Mouse (Mus musculus): ENCODE measurements around the gene Clptm1. TPM values are rescaled to one million over a fixed set of nuclear protein-coding genes. Genes with fewer than 3 reads are reported as not detected.

The Clptm1 gene
- polyA plus RNA-seq, 1 experiment from 2014 or later = 70.6 TPM

- ATAC-seq = peak; percentile 25
- Histone ChIP-seq H3K9ac (ENCODE audit: low read depth, low read length) (peak overlapping the region; percentile 98), H3K36me3 (ENCODE audit: control insufficient read depth, insufficient read depth) (peaks cover 15% of the 10 kb centered on the region; the same call in 1 of the 2 replicates), H3K4me2 (replicated peaks; ENCODE audit: low read depth) (peak overlapping the region; percentile 83), H3K4me3 (ENCODE audit: low read depth, low read length) (peak overlapping the region; percentile 99), H3K27me3 (replicated peaks; ENCODE audit: control insufficient read depth, insufficient read depth, low read length) (no peaks in the 10 kb centered on the region), H3K9me3 (ENCODE audit: control insufficient read depth) (no peaks in the 10 kb centered on the region), H3K4me1 (replicated peaks; ENCODE audit: control insufficient read depth, insufficient read depth, low read length) (peaks cover 10% of the 10 kb centered on the region; the same call in 1 of the 2 replicates), H3K27ac (ENCODE audit: low read depth, low read length) (peak overlapping the region; percentile 91)
- no peak for TF ChIP-seq CTCF (IDR thresholded peaks at IDR 0.05; ENCODE audit: low read depth)
- under 1% methylated on average over 36 of the region's 37 CpGs for WGBS
Observed at GRCm38 (mm10) chr7:19664455-19664954, 328 bp downstream of the Clptm1 start.

- 10% methylated on average over 8 of the region's 8 CpGs for WGBS
- peak overlapping the region; percentile 99 for H3K4me3 ChIP-seq (ENCODE audit: low read depth, low read length)
- ATAC-seq = no peak
- peak overlapping the region; percentile 98 for H3K9ac ChIP-seq (ENCODE audit: low read depth, low read length)
- H3K27ac ChIP-seq (ENCODE audit: low read depth, low read length) = no peak overlapping the region
- H3K4me2 ChIP-seq (replicated peaks; ENCODE audit: low read depth) = peak overlapping the region; percentile 83
- H3K4me1 ChIP-seq (replicated peaks; ENCODE audit: control insufficient read depth, insufficient read depth, low read length) = peaks cover 10% of the 10 kb centered on the region; the same call in 1 of the 2 replicates
- H3K27me3 ChIP-seq (replicated peaks; ENCODE audit: control insufficient read depth, insufficient read depth, low read length) = no peaks in the 10 kb centered on the region
- no peak for TF ChIP-seq CTCF (IDR thresholded peaks at IDR 0.05; ENCODE audit: low read depth)
- no peaks in the 10 kb centered on the region for H3K9me3 ChIP-seq (ENCODE audit: control insufficient read depth)
- peaks cover 15% of the 10 kb centered on the region; the same call in 1 of the 2 replicates for H3K36me3 ChIP-seq (ENCODE audit: control insufficient read depth, insufficient read depth)
Observed at GRCm38 (mm10) chr7:19663940-19664339, 893 bp downstream of the Clptm1 start.

- H3K9ac ChIP-seq (ENCODE audit: low read depth, low read length) = no peak overlapping the region
- no peak overlapping the region for H3K4me2 ChIP-seq (replicated peaks; ENCODE audit: low read depth)
- no peak overlapping the region for H3K4me3 ChIP-seq (ENCODE audit: low read depth, low read length)
- 98% methylated on average over 2 of the region's 2 CpGs for WGBS
- peaks cover 69% of the 10 kb centered on the region for H3K36me3 ChIP-seq (ENCODE audit: control insufficient read depth, insufficient read depth)
- no peak for ATAC-seq
- TF ChIP-seq CTCF (IDR thresholded peaks at IDR 0.05; ENCODE audit: low read depth) = no peak
- H3K9me3 ChIP-seq (ENCODE audit: control insufficient read depth) = no peaks in the 10 kb centered on the region
- H3K27me3 ChIP-seq (replicated peaks; ENCODE audit: control insufficient read depth, insufficient read depth, low read length) = no peaks in the 10 kb centered on the region
- no peaks in the 10 kb centered on the region for H3K4me1 ChIP-seq (replicated peaks; ENCODE audit: control insufficient read depth, insufficient read depth, low read length)
- H3K27ac ChIP-seq (ENCODE audit: low read depth, low read length) = no peak overlapping the region
Observed at GRCm38 (mm10) chr7:19652614-19653013, 12.2 kb downstream of the Clptm1 start.

GRCm38 (mm10) chr7:19651063-19651786 lies 13.6 kb downstream of the Clptm1 start:
- Histone ChIP-seq H3K4me3 (ENCODE audit: low read depth, low read length) (no peak overlapping the region), H3K27ac (ENCODE audit: low read depth, low read length) (no peak overlapping the region)
- TF ChIP-seq CTCF (IDR thresholded peaks at IDR 0.05; ENCODE audit: low read depth) = no peak

GRCm38 (mm10) chr7:19641223-19641622 lies 23.6 kb downstream of the Clptm1 start:
- WGBS = 96% methylated on average over 4 of the region's 4 CpGs
- H3K27me3 ChIP-seq (replicated peaks; ENCODE audit: control insufficient read depth, insufficient read depth, low read length) = no peaks in the 10 kb centered on the region
- no peak overlapping the region for H3K4me2 ChIP-seq (replicated peaks; ENCODE audit: low read depth)
- H3K4me1 ChIP-seq (replicated peaks; ENCODE audit: control insufficient read depth, insufficient read depth, low read length) = no peaks in the 10 kb centered on the region
- peaks cover 99% of the 10 kb centered on the region for H3K36me3 ChIP-seq (ENCODE audit: control insufficient read depth, insufficient read depth)
- H3K9me3 ChIP-seq (ENCODE audit: control insufficient read depth) = no peaks in the 10 kb centered on the region
- H3K4me3 ChIP-seq (ENCODE audit: low read depth, low read length) = no peak overlapping the region
- no peak for TF ChIP-seq CTCF (IDR thresholded peaks at IDR 0.05; ENCODE audit: low read depth)
- no peak overlapping the region for H3K27ac ChIP-seq (ENCODE audit: low read depth, low read length)
- H3K9ac ChIP-seq (ENCODE audit: low read depth, low read length) = no peak overlapping the region
- no peak for ATAC-seq

More at GRCm38 (mm10) chr7:19651063-19651786, 13.6 kb downstream of the Clptm1 start:
- H3K9me3 ChIP-seq (ENCODE audit: control insufficient read depth) = no peaks in the 10 kb centered on the region
- no peak for ATAC-seq
- no peaks in the 10 kb centered on the region for H3K4me1 ChIP-seq (replicated peaks; ENCODE audit: control insufficient read depth, insufficient read depth, low read length)
- H3K4me2 ChIP-seq (replicated peaks; ENCODE audit: low read depth) = no peak overlapping the region
- H3K9ac ChIP-seq (ENCODE audit: low read depth, low read length) = no peak overlapping the region
- peaks cover 79% of the 10 kb centered on the region for H3K36me3 ChIP-seq (ENCODE audit: control insufficient read depth, insufficient read depth)
- whole genome bisulfite sequencing = 72% methylated on average over 6 of the region's 6 CpGs
- no peaks in the 10 kb centered on the region for H3K27me3 ChIP-seq (replicated peaks; ENCODE audit: control insufficient read depth, insufficient read depth, low read length)

GRCm38 (mm10) chr7:19635074-19635827 lies 29.6 kb downstream of the Clptm1 start:
- WGBS = 82% methylated on average over 11 of the region's 11 CpGs
- Histone ChIP-seq H3K4me1 (replicated peaks; ENCODE audit: control insufficient read depth, insufficient read depth, low read length) (no peaks in the 10 kb centered on the region), H3K4me2 (replicated peaks; ENCODE audit: low read depth) (no peak overlapping the region), H3K9me3 (ENCODE audit: control insufficient read depth) (no peaks in the 10 kb centered on the region), H3K27ac (ENCODE audit: low read depth, low read length) (no peak overlapping the region), H3K9ac (ENCODE audit: low read depth, low read length) (no peak overlapping the region), H3K36me3 (ENCODE audit: control insufficient read depth, insufficient read depth) (peaks cover 75% of the 10 kb centered on the region), H3K4me3 (ENCODE audit: low read depth, low read length) (no peak overlapping the region), H3K27me3 (replicated peaks; ENCODE audit: control insufficient read depth, insufficient read depth, low read length) (no peaks in the 10 kb centered on the region)
- 0 out of 2 replicates have a peak, but pooled peaks have one; percentile 6 for ATAC-seq
- TF ChIP-seq CTCF (IDR thresholded peaks at IDR 0.05; ENCODE audit: low read depth) = no peak

Data from intestine, postnatal 0 days (tissue).